Mouse (Mus musculus) c-Kit-positive CD71-positive TER-119-negative erythroid progenitor cells, embryonic 14.5 days (primary cell): ENCODE data around the gene H2-T23.

Experiments used
- DNase-seq: peaks from one replicate; pipeline ENCODE4 v3.0.0-alpha.2; 2013; ENCODE audit warnings: low read depth

Gene H2-T23

DNA sequence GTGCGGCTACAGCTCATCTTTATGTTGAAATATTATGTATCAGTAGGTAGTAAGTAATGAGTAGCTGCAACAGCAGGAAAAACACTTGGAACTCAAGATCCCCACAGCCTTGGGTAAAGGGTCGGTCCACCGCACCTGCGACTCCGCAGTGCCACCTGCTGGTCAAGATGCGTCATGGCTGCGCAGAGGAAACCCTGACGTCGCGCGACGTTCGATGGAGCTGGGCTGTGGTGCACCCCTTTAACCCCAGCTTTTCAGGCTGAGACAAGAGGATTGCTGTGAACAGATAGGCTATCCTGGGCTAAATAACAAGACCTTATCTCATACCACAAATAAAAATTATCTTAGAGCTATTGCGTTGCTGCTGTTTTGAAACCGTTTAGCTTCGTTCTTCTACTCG, 39.0 kb downstream of the H2-T23 start:
- DNase-seq, result no peak

DNA sequence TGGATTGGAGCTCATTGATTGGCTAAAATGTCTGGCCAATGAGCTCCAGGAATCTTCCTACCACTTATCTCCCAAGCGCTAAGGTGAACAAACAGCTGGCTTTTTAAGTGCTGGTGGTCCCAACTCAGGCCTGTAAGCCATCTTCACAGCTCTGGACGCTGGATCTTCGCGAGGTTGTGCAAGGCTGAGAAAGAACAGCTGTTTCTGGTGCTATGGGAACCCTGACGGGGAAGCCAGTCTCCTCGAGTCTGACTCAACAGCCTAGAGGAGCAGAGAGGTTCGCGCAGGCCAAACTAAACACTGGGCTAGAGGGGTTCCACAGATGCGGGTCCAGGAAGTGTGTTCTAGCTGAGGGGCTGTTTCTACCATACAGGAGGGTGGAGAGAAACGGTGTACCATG, 40.9 kb downstream of the H2-T23 start:
- no peak for DNase-seq

DNA sequence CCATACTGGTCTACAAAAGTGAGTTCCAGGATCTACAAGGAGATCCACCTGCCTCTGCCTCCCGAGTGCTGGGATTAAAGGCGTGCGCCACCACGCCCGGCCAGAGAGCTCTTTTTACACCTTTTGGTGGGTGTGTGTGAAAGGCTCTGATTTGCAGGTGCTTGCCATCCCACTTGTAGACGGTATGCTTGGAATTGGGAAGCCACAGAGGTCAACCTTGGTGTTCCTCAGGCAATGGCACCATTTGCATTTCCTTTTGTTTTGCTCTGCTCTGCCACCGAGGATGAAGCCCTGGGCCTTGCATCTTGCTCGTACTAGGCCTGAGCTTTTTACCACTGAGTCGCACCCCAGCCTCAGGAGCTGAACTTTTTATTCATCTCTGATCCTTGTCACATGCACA, 50.9 kb downstream of the H2-T23 start:
- DNase-seq, result no peak

DNA sequence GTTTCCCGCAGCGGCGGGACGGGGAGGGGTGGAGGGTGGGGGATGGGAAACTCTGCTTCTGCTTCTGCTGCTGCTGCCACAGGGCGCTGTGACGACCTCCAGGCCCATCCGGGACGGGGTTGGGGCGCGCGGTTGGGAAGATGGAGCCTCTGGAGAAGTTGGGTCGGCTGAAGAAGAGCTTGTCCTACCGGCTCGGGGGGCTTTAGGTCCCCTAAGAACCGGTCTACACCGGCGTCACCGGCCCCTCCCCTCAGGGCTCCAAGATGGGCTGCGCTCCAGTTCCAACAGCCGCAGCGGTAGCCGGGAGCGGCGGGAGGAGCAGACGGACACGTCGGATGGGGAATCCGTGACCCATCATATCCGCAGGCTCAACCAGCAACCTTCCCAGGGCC, 52.3 kb downstream of the H2-T23 start:
- DNase-seq, result no peak
